Mouse (Mus musculus): Measurements from ENCODE around the gene Ajuba.
"Not testable (repeated sequence)": the region's sequence is repeated elsewhere in the genome, so short reads cannot be mapped to it uniquely, and the experiment has no call there.

The Ajuba gene
- long read RNA-seq, experiment 1, transcript Ajuba-201 (8 exons, 3,397 nt), result major isoform, 10 of 14 reads
- long read RNA-seq, experiment 1, partial matches to known transcripts, result 3 of 14 reads
- long read RNA-seq, experiment 1, other reads (novel, unspliced or antisense), result 1 of 14 reads
- long read RNA-seq, experiment 2, transcript Ajuba-201 (8 exons, 3,397 nt), result major isoform, 15 of 25 reads
- long read RNA-seq, experiment 2, partial matches to known transcripts, result 8 of 25 reads
- long read RNA-seq, experiment 2, other reads (novel, unspliced or antisense), result 2 of 25 reads

- intact Hi-C loops (cut with DNase I), result no loop called here
These were observed at the start of gene Ajuba for GRCm38 (mm10) chr14:54577089-54577982. Gene Ajuba, minus strand, starts transcription at chr14:54577558.

GRCm38 (mm10) chr14:54624976-54625375 lies 47.6 kb upstream of the Ajuba start:
- intact Hi-C loops (cut with DNase I), result no loop called here

- intact Hi-C loops (cut with DNase I), result no loop called here
These were observed 46.0 kb upstream of the Ajuba start for GRCm38 (mm10) chr14:54623334-54623733.

GRCm38 (mm10) chr14:54621133-54621532 lies 43.8 kb upstream of the Ajuba start, which contains the start of gene Psmb11:
Gene Psmb11, plus strand, starts transcription at chr14:54621433.
- intact Hi-C loops (cut with DNase I), result no loop called here

GRCm38 (mm10) chr14:54617897-54618365 lies 40.6 kb upstream of the Ajuba start, which contains the start of gene Psmb5:
Gene Psmb5, minus strand, starts transcription at chr14:54618022.
- intact Hi-C loops (cut with DNase I), result no loop called here

- intact Hi-C loops (cut with DNase I), result no loop called here
These were observed 40.0 kb upstream of the Ajuba start for GRCm38 (mm10) chr14:54617152-54617896.

- intact Hi-C loops (cut with DNase I), result no loop called here
These were observed 39.0 kb upstream of the Ajuba start for GRCm38 (mm10) chr14:54616226-54616825.

- intact Hi-C loops (cut with DNase I), result not testable (repeated sequence)
These were observed 36.8 kb upstream of the Ajuba start for GRCm38 (mm10) chr14:54614130-54614529.

- intact Hi-C loops (cut with DNase I), result loop anchor here (2.0 kb wide), 1 partner anchor 32 kb away; no protein-coding TSS in a partner anchor
These were observed 33.3 kb upstream of the Ajuba start for GRCm38 (mm10) chr14:54610648-54611047.

GRCm38 (mm10) chr14:54609962-54610361 lies 32.6 kb upstream of the Ajuba start:
- intact Hi-C loops (cut with DNase I), result loop anchor here (2.0 kb wide), 1 partner anchor 33 kb away; no protein-coding TSS in a partner anchor

GRCm38 (mm10) chr14:54609245-54609644 lies 31.9 kb upstream of the Ajuba start:
- intact Hi-C loops (cut with DNase I), result no loop called here

GRCm38 (mm10) chr14:54607226-54607625 lies 29.9 kb upstream of the Ajuba start:
- intact Hi-C loops (cut with DNase I), result no loop called here

GRCm38 (mm10) chr14:54605752-54606321 lies 28.5 kb upstream of the Ajuba start, which contains the start of gene 4931414P19Rik:
Gene 4931414P19Rik, minus strand, starts transcription at chr14:54605993.
- intact Hi-C loops (cut with DNase I), result no loop called here

GRCm38 (mm10) chr14:54603686-54604085 lies 26.3 kb upstream of the Ajuba start:
- intact Hi-C loops (cut with DNase I), result no loop called here

GRCm38 (mm10) chr14:54603038-54603654 lies 25.8 kb upstream of the Ajuba start:
- intact Hi-C loops (cut with DNase I), result no loop called here

GRCm38 (mm10) chr14:54602613-54603012 lies 25.3 kb upstream of the Ajuba start:
- intact Hi-C loops (cut with DNase I), result no loop called here

- intact Hi-C loops (cut with DNase I), result no loop called here
These were observed 24.2 kb upstream of the Ajuba start for GRCm38 (mm10) chr14:54601601-54602000.

- intact Hi-C loops (cut with DNase I), result no loop called here
These were observed 19.7 kb upstream of the Ajuba start for GRCm38 (mm10) chr14:54597084-54597483.

GRCm38 (mm10) chr14:54594631-54595414 lies 17.5 kb upstream of the Ajuba start:
- intact Hi-C loops (cut with DNase I), result no loop called here
